Mouse (Mus musculus): ENCODE results near the gene Adam22.

Adam22 gene

GRCm38 (mm10) chr5:8146146-8146545, 221.8 kb downstream of the Adam22 start:
- peak; percentile 11 for DNase-seq

GRCm38 (mm10) chr5:8145473-8145872, 222.5 kb downstream of the Adam22 start:
- DNase-seq: no peak

GRCm38 (mm10) chr5:8132546-8132945, 235.4 kb downstream of the Adam22 start:
- DNase-seq: no peak

GRCm38 (mm10) chr5:8131918-8132317, 236.0 kb downstream of the Adam22 start:
- no peak for DNase-seq

GRCm38 (mm10) chr5:8129750-8130149, 238.2 kb downstream of the Adam22 start:
- DNase-seq: no peak

GRCm38 (mm10) chr5:8120926-8121325, 247.0 kb downstream of the Adam22 start:
- no peak for DNase-seq

GRCm38 (mm10) chr5:8120087-8120486, 247.9 kb downstream of the Adam22 start:
- DNase-seq: no peak

GRCm38 (mm10) chr5:8116561-8117168, 251.3 kb downstream of the Adam22 start:
- DNase-seq: no peak

GRCm38 (mm10) chr5:8112246-8112645, 255.7 kb downstream of the Adam22 start:
- no peak for DNase-seq

GRCm38 (mm10) chr5:8111691-8112090, 256.3 kb downstream of the Adam22 start:
- no peak for DNase-seq

- DNase-seq: no peak
Measured at GRCm38 (mm10) chr5:8095689-8096088, 272.3 kb downstream of the Adam22 start.

- no peak for DNase-seq
Measured at GRCm38 (mm10) chr5:8094921-8095320, 273.0 kb downstream of the Adam22 start.

GRCm38 (mm10) chr5:8088147-8088546, 279.8 kb downstream of the Adam22 start:
- no peak for DNase-seq

- DNase-seq: no peak
Measured at GRCm38 (mm10) chr5:8085661-8086060, 282.3 kb downstream of the Adam22 start.

GRCm38 (mm10) chr5:8082800-8083509, 285.0 kb downstream of the Adam22 start:
- DNase-seq: no peak

GRCm38 (mm10) chr5:8077481-8077880, 290.5 kb downstream of the Adam22 start:
- DNase-seq: no peak

GRCm38 (mm10) chr5:8073901-8074561, 293.9 kb downstream of the Adam22 start:
- DNase-seq: no peak

- no peak for DNase-seq
Measured at GRCm38 (mm10) chr5:8073406-8073805, 294.6 kb downstream of the Adam22 start.

- no peak for DNase-seq
Measured at GRCm38 (mm10) chr5:8063207-8063606, 304.8 kb downstream of the Adam22 start.

GRCm38 (mm10) chr5:8062469-8062868, 305.5 kb downstream of the Adam22 start:
- no peak for DNase-seq

GRCm38 (mm10) chr5:8058056-8058455, 309.9 kb downstream of the Adam22 start:
- DNase-seq: no peak

GRCm38 (mm10) chr5:8057018-8057323, 311.0 kb downstream of the Adam22 start:
- no peak for DNase-seq

- DNase-seq: peak; percentile 91
Measured at GRCm38 (mm10) chr5:8056141-8057017, 311.6 kb downstream of the Adam22 start.

All from kidney, adult 18-20 months (tissue).